Mouse (Mus musculus) cerebellum, adult 11 months (tissue): ENCODE results near the gene Tmem200b.

ENCODE experiments used
- DNase-seq: peaks from one replicate; pipeline ENCODE4 v3.0.0; 2022

Tmem200b gene

DNA sequence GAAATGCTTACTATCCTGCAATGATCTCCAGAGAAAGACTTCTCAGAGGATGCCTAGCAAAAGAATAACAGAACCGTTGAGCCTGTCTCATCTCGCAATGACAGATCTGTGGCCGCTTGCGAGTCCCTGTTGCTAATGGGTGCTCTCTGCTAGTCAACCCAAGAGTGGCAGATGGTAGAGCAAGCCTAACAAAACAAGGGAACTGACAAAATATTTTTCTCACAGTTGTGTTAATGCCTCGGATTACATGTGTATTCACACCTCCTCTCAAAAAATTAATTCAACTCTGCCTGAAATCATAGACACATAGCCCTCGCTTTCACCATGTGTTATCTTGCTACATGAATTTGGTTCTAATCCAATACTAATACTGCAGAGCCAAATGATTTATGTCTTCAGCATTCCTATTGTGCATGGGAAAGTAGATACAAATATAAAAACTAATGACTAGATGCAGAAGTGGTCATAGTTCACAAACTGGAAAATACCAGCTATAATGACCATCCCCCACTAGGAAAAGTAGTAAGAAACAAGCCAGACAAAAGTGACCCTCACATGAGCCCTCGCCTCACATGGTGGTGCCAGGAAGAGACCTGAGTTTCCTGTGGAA, 48.8 kb downstream of the Tmem200b start:
- DNase-seq: no peak
